ENCODE assay signal across 18 mouse cellular contexts in the genomic region with DNA sequence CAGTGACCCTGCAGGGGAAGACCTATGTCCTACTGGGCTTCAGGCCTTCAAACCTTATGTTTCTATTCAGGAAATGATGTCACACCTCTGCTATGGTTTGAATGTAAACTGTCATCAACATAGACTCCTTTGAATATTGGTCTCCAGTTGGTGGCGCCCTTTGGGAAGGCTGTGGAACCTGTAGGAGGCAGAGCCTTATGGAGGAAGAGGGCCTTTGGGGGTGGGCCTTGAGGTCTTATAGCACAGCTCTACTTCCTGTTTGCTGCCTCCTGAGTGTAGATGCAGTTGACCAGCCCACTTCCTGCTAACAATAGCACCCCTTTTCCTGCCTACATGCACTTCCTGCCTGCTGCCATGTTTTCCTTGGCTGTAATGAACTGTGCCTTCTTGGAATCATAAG. TPM values are rescaled to one million over a fixed set of nuclear protein-coding genes. Genes with fewer than 3 reads are reported as not detected.
DNase-seq lines count a peak whose midpoint lies in the region; ATAC-seq and TF ChIP-seq lines count a peak whose summit lies in the region.
"Had no signal": no experiment of that assay in that cellular context is flagged by ENCODE, and none has a peak within 500 bp of the region (broad histone marks: within the 10 kb centered on the region; RNA-seq: fewer than 3 reads in every experiment).

No protein-coding gene starts in this region.

- peak in 1 of 3 experiments; percentile 19; a peak in 2 of 6 replicates for TF ChIP-seq CTCF in MEL (IDR thresholded peaks at IDR 0.05 in 2 of 3, conservative IDR thresholded peaks at IDR 0.05 in 1 of 3; ENCODE audit: control insufficient read depth in 1 of 3, insufficient read depth in 1 of 3, low read depth in 2 of 3, low read length in 3 of 3, poor library complexity in 1 of 3, severe bottlenecking in 1 of 3)

- DNase-seq in heart, postnatal 10 days, result peak; percentile 3 to 10
- no peak for DNase-seq in heart, embryonic 10.5 days (ENCODE audit: low spot score)
- peak; percentile 41 for DNase-seq in midbrain, embryonic 11.5 days (ENCODE audit: low spot score, missing footprints)
- DNase-seq in midbrain, embryonic 10.5 days (ENCODE audit: low spot score), result no peak
- peak; percentile 11 for DNase-seq in 416B (ENCODE audit: low read depth)
- peak; percentile 14 for DNase-seq in MEL (ENCODE audit: low read depth, low spot score)
- DNase-seq in adrenal gland, adult 18-20 months (ENCODE audit: low spot score in 2 of 2), result no peak
- DNase-seq in adrenal gland, postnatal 14 days, result no peak
- DNase-seq: cerebellum, adult 11-12 months; gastrocnemius, postnatal 25 days; kidney, adult 9 months had no signal

- no peak overlapping the region for H3K9ac ChIP-seq in midbrain, embryonic 11.5 days (ENCODE audit: low read length)
- H3K9ac ChIP-seq in MEL (ENCODE audit: control insufficient read depth, low read depth, low read length, poor library complexity, severe bottlenecking), result no peak overlapping the region
- H3K9ac ChIP-seq: heart, embryonic 12.5 days; hindbrain, embryonic 14.5 days; limb, embryonic 13.5 days; lung, embryonic 15.5 days; stomach, embryonic 15.5 days had no signal

- intact Hi-C loops in heart, postnatal 10 days (cut with DNase I), result no loop called here

- no peaks in the 10 kb centered on the region for H3K4me1 ChIP-seq in heart, embryonic 10.5 days
- no peaks in the 10 kb centered on the region for H3K4me1 ChIP-seq in midbrain, embryonic 11.5 days (ENCODE audit: control insufficient read depth, insufficient read depth, low read length)
- H3K4me1 ChIP-seq in midbrain, embryonic 10.5 days, result no peaks in the 10 kb centered on the region
- no peaks in the 10 kb centered on the region; a peak in 2 of 4 replicates for H3K4me1 ChIP-seq in MEL (ENCODE audit: control insufficient read depth in 1 of 2, insufficient read depth in 2 of 2, low read length in 2 of 2)
- H3K4me1 ChIP-seq: heart, embryonic 12.5 days; limb, embryonic 13.5 days; lung, embryonic 15.5 days; stomach, embryonic 15.5 days had no signal

- no peak for ATAC-seq in midbrain, embryonic 11.5 days (ENCODE audit: low FRiP score)

- H3K27ac ChIP-seq in heart, embryonic 10.5 days, result no peak overlapping the region
- no peak overlapping the region for H3K27ac ChIP-seq in midbrain, embryonic 11.5 days (ENCODE audit: low read depth, low read length)
- H3K27ac ChIP-seq in midbrain, embryonic 10.5 days (replicated peaks), result no peak overlapping the region
- no peak overlapping the region for H3K27ac ChIP-seq in MEL (ENCODE audit: control insufficient read depth, low read depth, low read length)
- H3K27ac ChIP-seq: left cerebral cortex, adult 2 months; limb, embryonic 13.5 days; lung, embryonic 15.5 days; stomach, embryonic 15.5 days had no signal

- no peaks in the 10 kb centered on the region for H3K9me3 ChIP-seq in heart, embryonic 10.5 days
- H3K9me3 ChIP-seq in midbrain, embryonic 11.5 days (ENCODE audit: control insufficient read depth, low read length), result no peaks in the 10 kb centered on the region
- H3K9me3 ChIP-seq in midbrain, embryonic 10.5 days (replicated peaks), result no peaks in the 10 kb centered on the region
- no peaks in the 10 kb centered on the region for H3K9me3 ChIP-seq in MEL (replicated peaks; ENCODE audit: insufficient read depth, low read length)
- H3K9me3 ChIP-seq: heart, embryonic 12.5 days; limb, embryonic 13.5 days; lung, embryonic 15.5 days; stomach, embryonic 15.5 days had no signal

- no peak for TF ChIP-seq POLR2A in MEL (IDR thresholded peaks at IDR 0.05; ENCODE audit: control insufficient read depth in 1 of 2, insufficient read depth in 1 of 2, low read depth in 1 of 2, low read length in 2 of 2, poor library complexity in 1 of 2)

- H3K4me2 ChIP-seq in midbrain, embryonic 11.5 days, result no peak overlapping the region
- H3K4me2 ChIP-seq: heart, embryonic 12.5 days; hindbrain, embryonic 14.5 days; limb, embryonic 13.5 days; lung, embryonic 15.5 days; stomach, embryonic 15.5 days had no signal

- no peak for TF ChIP-seq EP300 in MEL (IDR thresholded peaks at IDR 0.05; ENCODE audit: low read depth in 1 of 2, low read length in 2 of 2)

- H3K36me3 ChIP-seq in heart, embryonic 10.5 days, result no peaks in the 10 kb centered on the region
- H3K36me3 ChIP-seq in midbrain, embryonic 11.5 days (ENCODE audit: control insufficient read depth, insufficient read depth, low read length), result no peaks in the 10 kb centered on the region
- H3K36me3 ChIP-seq in midbrain, embryonic 10.5 days, result no peaks in the 10 kb centered on the region
- no peaks in the 10 kb centered on the region for H3K36me3 ChIP-seq in MEL (ENCODE audit: control insufficient read depth in 1 of 2, insufficient read depth in 2 of 2, low read length in 2 of 2)
- H3K36me3 ChIP-seq: heart, embryonic 12.5 days; limb, embryonic 13.5 days; lung, embryonic 15.5 days; stomach, embryonic 15.5 days had no signal

- H3K4me3 ChIP-seq in heart, embryonic 10.5 days, result no peak overlapping the region
- H3K4me3 ChIP-seq in midbrain, embryonic 11.5 days (ENCODE audit: low read depth, low read length), result no peak overlapping the region
- H3K4me3 ChIP-seq in midbrain, embryonic 10.5 days, result no peak overlapping the region
- H3K4me3 ChIP-seq in MEL (ENCODE audit: control insufficient read depth in 1 of 2, insufficient read depth in 1 of 2, low read depth in 2 of 2, low read length in 2 of 2), result no peak overlapping the region
- H3K4me3 ChIP-seq: heart, embryonic 12.5 days; left cerebral cortex, adult 2 months; limb, embryonic 13.5 days; lung, embryonic 15.5 days; stomach, embryonic 15.5 days had no signal

- no peak for TF ChIP-seq RAD21 in MEL (IDR thresholded peaks at IDR 0.05; ENCODE audit: low read depth, low read length)

- WGBS in heart, embryonic 10.5 days, result 84% methylated on average over 1 of the region's 1 CpGs
- WGBS in midbrain, embryonic 11.5 days, result 95% methylated on average over 1 of the region's 1 CpGs
- 94% methylated on average over 1 of the region's 1 CpGs for WGBS in midbrain, embryonic 10.5 days

- H3K27me3 ChIP-seq in heart, embryonic 10.5 days (ENCODE audit: insufficient read depth, poor library complexity, severe bottlenecking), result no peaks in the 10 kb centered on the region
- no peaks in the 10 kb centered on the region for H3K27me3 ChIP-seq in midbrain, embryonic 11.5 days (ENCODE audit: control insufficient read depth, insufficient read depth, low read length)
- H3K27me3 ChIP-seq in midbrain, embryonic 10.5 days (ENCODE audit: low read depth, poor library complexity, severe bottlenecking), result no peaks in the 10 kb centered on the region
- H3K27me3 ChIP-seq in MEL (ENCODE audit: control insufficient read depth in 1 of 2, insufficient read depth in 2 of 2, low read length in 2 of 2), result peaks cover 0 to 4% of the 10 kb centered on the region in 2 experiments; a peak in 2 of 4 replicates
- H3K27me3 ChIP-seq: heart, embryonic 12.5 days; limb, embryonic 13.5 days; lung, embryonic 15.5 days; stomach, embryonic 15.5 days had no signal

- no peaks in the 10 kb centered on the region for H3K79me2 ChIP-seq in MEL (ENCODE audit: control insufficient read depth, insufficient read depth, low read length, poor library complexity)

TF ChIP-seq in MEL, 35 proteins besides CTCF, POLR2A, EP300 and RAD21:
- TF ChIP-seq POLR2AphosphoS2 (IDR thresholded peaks at IDR 0.05; ENCODE audit: low read length) (no peak), GABPA (IDR thresholded peaks at IDR 0.05; ENCODE audit: low read depth, low read length) (no peak)

RNA-seq across cellular contexts. Expression of gene Rgs6, which starts 19.7 kb away (rescaled TPM):
- total RNA-seq in heart, postnatal 10 days (2021), result 10 to 100 TPM; 17.0 to 17.3 TPM
- 8.3 and 11.2 TPM in 2 replicates for polyA plus RNA-seq in heart, embryonic 10.5 days (2016; fragmentation: Nextera tagmentation; extraction: Ambion mirVana)
- 0.47 and 0.64 TPM in 2 replicates for polyA plus RNA-seq in midbrain, embryonic 11.5 days (2014; fragmentation: Nextera tagmentation; extraction: Ambion mirVana)
- 0.33 and 0.78 TPM in 2 replicates for polyA plus RNA-seq in midbrain, embryonic 10.5 days (2016; fragmentation: Nextera tagmentation; extraction: Ambion mirVana)
- 0.03 TPM in 1 of 2 replicates, not detected in the other for total RNA-seq in MEL (2012; rRNA removed)
- not detected for polyA plus RNA-seq in MEL (2012; ENCODE audit: insufficient read depth in 1 of 2, insufficient read length in 2 of 2, low read depth in 1 of 2, low replicate concordance in 2 of 2, missing spikeins in 1 of 2)
- 1 to 10 TPM in 1 of 2 experiments, under 1 TPM in 1; 0.50 to 1.2 TPM for total RNA-seq in adrenal gland, adult 18-20 months (2021)
- total RNA-seq in adrenal gland, postnatal 14 days (2021), result 2.1 and 2.6 TPM in 2 replicates
- total RNA-seq: common myeloid progenitor, adult 5-6 weeks had no signal

Comparison
In these comparisons a context has a peak if more than half of its experiments do, and no peak if none do; other contexts are left out.
1. DNase-seq: peak in heart, postnatal 10 days (2 of 2), midbrain, embryonic 11.5 days (single experiment), 416B (single experiment) and MEL (single experiment); none in heart, embryonic 10.5 days (single experiment), midbrain, embryonic 10.5 days (single experiment), adrenal gland, adult 18-20 months (0 of 2) and adrenal gland, postnatal 14 days (single experiment).